Mouse (Mus musculus): Measurements from ENCODE around the gene Rph3a.

Gene Rph3a
- long read RNA-seq, experiment 1, partial matches to known transcripts: 1 of 1 reads
- long read RNA-seq, experiment 1, other reads (novel, unspliced or antisense): 0 of 1 reads
- long read RNA-seq, experiment 2, partial matches to known transcripts: 0 of 1 reads
- long read RNA-seq, experiment 2, other reads (novel, unspliced or antisense): 1 of 1 reads

DNA sequence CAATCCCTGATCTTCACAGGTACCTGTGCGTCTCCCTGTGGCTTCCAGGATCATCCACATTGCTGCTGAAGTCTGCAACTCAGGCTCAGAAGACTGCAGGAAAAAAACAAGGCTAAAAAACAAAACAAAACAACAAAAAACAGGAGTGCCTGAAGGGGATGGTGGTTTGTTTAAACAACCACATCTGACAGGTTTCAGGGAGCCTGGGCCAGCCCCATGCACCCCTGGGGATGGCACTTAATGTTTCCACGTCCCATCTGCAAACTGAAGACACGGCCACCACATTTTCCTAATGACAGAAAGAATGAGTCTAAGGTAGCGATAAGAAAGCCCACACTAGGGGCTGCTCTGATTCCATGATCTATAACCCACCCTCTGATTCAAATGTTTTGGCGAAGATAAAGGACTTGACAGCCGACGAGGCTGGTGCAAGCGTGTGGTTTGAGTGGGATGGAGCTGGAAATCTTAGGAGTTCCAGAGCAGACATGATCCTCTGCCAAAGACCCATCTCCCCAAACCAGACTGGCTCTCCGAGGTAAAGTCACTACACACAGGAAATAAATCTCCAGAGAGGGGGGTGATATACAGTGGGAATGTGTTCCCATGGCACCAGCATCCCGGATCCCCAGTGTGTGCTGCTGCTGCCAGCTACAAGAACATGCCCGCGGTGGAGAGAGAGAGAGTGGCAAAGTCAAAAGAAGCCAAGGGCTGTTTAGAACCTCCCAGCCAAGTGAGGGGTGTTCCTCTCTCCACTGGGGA is at the start of gene Rph3a:
TSS of gene Rph3a (minus strand) at position 282 of the 759 bp plus-strand sequence.
- intact Hi-C loops (cut with DNase I): no loop called here

DNA sequence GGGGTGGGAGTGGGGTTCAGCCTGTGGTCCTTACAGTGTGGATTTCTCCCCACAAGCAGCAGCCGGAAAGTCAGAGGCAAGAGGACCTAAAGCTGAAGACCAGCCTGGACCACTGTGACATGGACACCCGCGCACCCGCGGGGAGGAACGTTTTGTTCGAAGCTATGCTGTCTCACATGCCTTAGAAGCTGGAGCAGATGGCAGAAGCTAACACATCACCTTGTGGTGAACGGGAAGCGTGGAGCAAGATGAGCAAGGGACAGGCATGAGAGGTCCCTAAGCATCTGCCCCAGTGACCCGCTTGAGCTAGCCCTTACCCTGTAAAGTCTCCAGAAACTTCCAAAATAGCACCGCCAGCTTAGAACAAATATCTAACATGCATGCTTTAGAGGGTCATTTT is 48.4 kb upstream of the Rph3a start:
- intact Hi-C loops (cut with DNase I): no loop called here

DNA sequence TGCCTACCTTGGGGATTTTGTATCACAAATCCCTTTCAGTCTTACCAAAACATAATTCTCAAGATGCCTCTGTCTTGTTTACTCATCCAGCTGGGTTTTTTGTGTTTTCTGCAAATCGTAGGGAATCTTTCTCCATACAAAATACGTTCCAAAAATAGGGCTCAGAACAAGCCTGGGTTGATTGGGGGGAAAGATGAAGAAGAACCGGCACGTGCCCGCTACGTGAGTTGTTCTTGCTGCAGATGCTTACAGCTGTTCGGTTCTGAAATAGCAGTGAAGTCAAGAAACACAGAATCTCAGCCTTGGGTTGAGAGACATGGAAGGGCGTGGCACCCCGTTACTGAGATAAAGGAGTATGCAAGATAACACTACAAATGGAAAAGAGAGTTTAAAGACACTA is 44.0 kb upstream of the Rph3a start:
- intact Hi-C loops (cut with DNase I): no loop called here

DNA sequence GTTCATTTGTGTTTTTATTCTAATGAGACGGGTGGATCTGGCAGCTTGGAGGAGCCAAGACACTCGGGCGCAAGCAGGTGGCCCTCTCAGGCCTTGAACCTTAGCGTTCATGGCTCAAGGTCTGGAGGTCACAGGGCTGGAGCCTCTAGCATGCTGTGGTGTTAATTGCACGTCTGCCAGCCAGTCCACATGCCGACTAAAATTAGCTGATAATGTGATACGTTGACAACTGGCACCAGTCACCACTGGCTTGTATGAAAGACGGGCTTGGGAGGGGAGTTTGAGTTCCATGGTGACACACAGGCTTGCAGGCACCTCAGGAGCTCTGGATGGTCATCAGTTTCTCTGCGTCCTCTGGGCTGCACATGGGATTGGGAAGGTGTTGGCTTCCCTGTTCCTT is 31.9 kb upstream of the Rph3a start:
- intact Hi-C loops (cut with DNase I): no loop called here

DNA sequence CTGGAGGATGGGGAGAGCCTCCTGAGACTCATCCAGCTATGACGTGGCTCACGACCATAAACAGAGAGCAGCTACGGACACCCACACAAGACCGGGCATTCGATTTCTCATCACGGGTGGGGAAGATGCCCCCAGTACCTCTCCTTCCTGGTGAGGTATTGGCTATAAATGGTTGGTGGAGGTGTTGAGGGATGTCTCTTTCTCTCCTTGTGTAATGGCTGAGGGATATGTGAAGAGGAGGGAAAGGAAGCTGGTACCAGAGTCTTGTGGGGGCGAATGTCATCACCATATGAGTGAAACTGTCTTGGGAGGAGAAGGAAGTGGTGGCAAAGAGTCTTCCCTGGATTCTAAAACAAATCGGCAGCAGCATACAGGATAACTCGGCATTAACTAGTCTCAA is 29.6 kb upstream of the Rph3a start:
- intact Hi-C loops (cut with DNase I): no loop called here

DNA sequence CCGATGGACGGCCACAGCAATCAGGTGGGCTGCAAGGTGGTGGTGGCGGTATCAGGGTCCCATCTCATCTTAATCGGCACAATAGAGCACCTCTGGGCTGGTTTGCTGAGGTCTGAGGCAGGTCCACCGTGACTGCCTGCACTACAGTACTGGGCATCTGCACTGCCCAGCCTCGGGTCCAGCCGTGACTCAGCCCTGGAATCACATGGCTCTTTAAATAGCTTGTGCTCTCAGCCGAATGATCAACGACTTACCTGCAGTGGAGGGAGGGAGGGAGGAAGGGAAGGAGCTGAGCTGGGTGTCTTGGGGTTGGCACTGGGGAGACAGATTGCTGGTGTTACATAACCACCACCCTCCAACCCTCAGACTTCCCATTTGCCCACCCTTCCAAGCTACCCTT is 20.3 kb upstream of the Rph3a start:
- intact Hi-C loops (cut with DNase I): no loop called here

DNA sequence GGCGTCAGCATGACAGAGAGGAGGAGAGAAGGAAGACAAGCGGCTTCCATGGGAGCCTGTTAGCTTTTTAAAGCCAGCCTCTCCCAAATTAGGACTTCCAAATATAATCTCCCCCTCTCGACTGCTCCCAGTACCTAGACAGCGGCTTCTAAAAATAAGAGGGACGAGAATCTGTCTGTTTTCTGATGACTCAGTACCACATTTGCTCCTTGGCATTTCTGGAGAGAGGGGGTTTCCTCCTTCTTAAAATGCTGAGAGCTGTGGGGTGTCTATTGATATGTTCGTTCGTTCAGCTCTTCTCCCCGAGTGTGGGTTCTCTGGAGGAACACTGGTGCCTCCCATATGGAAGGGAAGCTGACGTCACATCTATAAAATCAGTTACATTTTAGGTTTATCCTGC is 9.6 kb upstream of the Rph3a start:
- intact Hi-C loops (cut with DNase I): no loop called here

DNA sequence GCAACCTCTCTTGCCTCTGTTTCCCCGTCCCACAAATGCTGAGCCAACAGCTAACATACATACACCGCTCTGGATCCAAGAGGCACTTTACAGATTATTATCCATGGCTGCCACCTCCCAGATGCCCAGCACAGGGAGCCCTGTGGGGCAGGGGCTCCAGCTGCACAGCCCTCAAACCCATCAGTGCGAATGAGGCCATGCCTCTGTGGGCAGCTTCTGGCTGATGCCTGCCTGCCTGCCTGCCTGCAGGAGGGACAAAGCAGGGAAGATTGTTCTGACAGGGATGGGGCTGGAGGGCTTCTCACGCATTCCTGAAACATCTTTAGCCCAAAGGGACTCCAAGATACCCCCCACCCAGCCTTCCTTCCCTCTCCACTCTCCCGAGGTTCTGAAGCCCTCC is 7.8 kb upstream of the Rph3a start:
- intact Hi-C loops (cut with DNase I): no loop called here

DNA sequence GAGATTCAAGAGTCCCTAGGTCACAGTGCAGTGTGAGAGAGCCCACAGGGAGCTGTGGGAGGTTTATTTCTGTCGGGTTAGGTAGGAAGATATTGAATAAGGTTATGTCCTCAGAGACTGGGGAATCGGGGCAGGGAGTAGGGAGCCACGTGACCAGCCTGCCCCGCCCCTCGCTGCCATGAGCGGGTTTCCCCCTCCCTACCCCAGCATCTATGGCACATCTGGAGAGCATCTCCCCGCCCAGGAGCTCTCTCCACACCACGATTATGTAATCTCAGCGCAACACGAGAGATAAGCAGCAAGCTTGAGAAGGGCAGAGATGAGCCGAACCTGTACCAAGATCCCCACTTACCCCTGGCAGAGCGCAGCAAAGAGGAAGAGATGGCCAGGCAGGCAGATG is 6.5 kb upstream of the Rph3a start:
- intact Hi-C loops (cut with DNase I): no loop called here

DNA sequence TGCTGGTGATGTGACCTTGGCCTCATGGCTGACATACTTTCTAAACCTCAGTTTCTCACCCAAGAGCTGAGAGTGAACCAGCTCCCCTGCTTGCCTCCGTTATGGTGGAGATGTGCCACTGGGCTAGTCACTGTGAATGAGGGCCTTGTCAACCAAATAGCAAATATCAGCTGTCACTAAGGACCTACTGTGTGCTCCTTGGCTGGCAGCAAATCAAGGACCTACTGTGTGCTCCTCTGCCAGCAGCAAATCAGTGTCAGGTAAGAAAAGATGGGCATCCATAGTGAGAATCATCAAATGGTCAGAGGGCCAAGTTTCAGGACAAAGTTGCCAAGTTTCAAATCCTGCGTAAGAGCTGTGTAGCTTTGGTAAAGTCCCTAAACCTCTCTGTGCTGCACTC is 4.6 kb upstream of the Rph3a start:
- intact Hi-C loops (cut with DNase I): no loop called here

DNA sequence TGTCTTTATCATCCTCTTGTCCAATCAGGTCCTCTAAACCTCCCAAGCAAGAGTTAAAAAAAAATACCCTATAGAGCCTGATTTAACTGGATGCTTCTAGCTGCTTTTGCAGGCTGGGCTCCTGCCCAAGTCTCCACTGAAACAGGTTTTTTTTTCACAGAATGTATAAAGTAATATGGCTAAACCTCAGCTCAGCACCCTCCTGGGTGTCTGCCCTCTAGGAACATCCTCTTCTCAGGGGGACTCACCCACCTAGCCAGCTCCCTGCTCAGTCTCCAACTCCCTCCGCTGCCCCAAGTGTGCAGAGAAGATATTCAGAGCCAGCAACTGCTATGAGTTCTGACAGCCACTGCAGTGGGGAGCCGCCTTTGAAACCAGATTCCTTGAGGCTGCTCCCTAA is 2.1 kb upstream of the Rph3a start:
- intact Hi-C loops (cut with DNase I): no loop called here

DNA sequence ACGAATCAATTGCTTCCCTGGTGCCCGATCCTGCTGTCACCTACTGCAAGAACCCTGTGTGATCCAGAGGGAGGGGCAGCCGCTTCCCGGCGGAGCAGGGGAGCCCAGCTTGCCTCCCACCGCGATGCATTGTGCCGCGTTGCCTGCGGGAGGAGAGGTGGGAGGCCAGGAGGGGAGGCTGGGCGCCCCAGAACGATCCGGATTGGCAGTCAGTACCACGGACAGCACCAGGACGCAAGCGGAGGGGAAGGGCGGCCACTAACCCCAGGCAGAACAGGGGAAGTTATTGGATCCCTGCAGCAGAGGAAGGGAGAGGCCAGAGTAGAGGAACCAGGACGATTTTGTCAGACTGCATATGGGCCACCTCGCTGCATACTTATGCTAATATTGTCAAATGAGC is 486 bp downstream of the Rph3a start:
- intact Hi-C loops (cut with DNase I): no loop called here

DNA sequence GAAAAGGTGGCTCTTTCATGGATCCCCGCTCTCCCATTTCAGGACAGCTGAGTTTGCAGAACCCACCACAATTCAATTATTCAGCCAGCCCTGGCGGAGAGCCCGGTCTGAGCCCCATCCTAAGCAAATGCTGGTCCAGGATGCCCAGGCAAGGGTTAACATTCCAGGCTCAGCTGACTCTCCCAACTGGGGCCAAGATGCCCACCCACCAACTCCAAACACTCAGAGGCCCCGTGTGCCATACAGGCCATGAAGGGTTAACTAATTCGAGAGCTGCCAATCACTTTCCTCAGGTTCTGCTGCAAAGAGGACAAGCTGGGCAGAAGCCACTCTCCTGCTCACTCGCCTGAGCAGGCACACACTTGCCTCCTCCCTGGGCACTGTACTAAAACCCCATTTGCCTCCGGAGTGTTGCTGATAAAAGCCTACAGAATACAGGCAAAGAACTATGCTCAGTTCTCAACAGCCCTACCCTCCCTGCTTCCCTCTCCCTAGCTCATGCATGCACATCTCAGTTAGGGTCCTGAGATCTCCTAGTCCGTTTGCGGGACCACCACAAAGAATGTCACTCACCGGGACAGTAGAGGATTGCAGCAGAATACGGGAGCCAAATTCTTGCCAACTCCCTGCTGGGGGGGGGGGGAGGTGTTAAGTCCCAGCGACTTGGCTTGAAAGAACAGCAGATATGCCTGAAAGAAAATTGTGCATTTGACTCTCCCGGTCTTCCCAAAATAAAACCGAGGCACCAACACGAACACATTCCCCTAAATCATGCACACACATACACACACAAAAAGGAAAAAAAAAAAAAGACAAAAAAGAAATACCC is 1.3 kb downstream of the Rph3a start:
- intact Hi-C loops (cut with DNase I): no loop called here

DNA sequence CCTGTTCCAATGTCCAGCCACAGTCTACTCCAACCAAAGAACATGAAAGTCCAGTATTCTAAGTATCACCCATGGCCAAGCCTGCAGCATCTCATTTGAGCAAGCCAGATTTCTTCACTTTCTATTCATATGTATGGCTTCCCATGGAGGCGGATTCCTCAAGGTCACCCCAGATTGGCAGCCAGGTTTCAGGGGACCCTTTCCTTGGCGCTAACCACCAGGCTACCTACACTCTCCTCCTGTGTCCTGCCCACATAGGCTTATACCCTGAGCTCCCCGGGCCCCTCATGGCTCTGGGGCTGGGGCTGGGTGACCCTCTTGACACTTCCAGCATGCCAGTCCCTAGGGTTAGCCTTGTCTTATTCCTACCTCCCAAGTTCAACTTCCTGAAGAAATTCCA is 2.3 kb downstream of the Rph3a start:
- intact Hi-C loops (cut with DNase I): no loop called here

DNA sequence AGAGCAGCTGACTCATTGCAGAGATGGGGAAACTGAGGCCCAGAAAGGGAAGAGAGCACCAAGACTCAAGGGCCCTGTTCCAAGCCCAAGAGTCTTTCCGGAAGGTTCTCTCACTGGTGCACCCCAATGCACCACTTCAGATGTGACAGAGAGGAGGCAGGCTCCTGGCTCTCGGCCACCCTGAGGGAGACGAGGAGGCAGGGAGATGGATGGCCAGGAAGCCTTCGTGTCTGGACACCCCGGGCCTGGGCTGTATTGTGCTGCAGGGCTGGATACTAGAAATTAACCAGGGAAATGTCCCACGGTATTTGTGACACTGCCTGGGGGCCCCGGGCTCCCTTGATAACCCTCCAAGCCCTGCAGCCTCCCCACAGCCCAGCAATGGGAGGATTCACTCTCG is 2.8 kb downstream of the Rph3a start:
- intact Hi-C loops (cut with DNase I): no loop called here

DNA sequence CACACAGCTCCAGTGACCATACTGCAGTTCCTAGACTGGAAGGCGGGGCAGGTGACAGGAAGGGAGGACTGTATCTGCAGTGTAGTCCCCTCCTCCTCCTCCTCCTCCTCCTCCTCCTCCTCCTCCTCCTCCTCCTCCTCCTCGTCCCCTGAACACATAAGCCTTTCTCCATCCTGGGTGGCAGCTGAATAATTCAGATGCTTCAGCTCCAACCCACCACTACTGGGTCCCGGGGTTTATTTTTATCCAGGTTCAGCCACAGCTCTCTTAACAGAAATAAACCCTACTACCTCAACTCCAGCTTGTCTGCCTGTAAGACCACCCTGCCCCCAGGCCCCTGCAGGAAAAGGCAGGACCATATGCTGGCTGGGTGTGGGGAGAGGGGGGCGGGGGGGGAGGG is 3.7 kb downstream of the Rph3a start:
- intact Hi-C loops (cut with DNase I): no loop called here

DNA sequence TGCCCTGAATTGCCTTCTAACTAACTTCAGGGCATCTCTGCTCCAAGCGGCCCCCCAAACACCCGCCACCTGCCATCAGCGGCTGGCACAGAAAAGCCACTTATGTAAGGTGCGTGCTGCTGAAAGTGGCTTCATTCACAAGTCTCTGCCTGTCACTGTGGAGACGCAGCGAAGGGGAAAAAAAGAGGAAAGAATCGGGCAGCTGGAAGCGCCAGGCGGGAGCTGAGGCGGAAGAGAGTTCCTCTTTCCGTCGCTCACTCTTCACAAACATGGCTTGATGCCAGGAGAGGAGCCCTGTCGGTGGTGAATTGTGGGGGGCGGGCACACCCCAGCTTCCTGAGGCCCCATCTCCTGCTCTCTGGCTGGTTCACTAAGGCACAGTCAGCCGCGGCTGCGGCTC is 6.1 kb downstream of the Rph3a start:
- intact Hi-C loops (cut with DNase I): no loop called here

DNA sequence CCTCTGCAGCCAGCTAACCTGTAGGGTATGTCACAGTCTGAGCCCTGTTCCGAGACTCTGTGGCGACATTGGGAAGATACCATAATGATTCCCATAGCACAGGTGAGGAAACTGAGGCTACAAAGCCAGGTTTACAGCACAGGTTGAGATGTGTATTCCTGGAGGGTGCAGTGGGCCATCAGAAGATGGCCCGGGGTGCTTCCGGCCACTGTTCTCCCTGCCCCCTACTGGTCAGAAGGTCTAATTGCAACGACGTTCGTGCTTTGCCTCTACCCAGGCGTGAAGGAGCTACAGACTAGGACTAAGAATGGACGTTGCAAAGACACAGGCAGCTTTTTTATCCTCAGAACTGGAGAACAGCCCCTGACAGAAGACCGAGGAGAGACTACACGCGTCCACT is 10.3 kb downstream of the Rph3a start:
- intact Hi-C loops (cut with DNase I): no loop called here

DNA sequence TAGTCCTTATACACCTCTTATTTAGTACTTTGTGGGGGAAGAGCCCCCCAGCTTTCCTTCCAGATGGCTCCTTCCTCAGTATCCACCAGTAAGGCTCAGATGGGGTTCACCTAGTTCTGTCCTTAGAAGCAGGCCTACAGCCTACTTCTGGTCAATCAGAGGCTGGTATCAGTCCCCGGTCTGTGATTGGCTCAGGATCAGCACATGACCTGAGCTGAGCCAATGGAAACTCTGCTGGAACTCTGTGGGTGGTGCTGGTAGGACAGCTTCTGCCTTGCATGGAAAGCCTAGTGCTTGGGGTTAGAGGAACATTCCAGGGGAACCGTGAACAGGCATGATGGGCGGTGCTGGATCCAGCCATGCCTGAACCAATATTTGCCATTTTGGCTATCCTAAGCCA is 21.5 kb downstream of the Rph3a start:
- intact Hi-C loops (cut with DNase I): no loop called here

DNA sequence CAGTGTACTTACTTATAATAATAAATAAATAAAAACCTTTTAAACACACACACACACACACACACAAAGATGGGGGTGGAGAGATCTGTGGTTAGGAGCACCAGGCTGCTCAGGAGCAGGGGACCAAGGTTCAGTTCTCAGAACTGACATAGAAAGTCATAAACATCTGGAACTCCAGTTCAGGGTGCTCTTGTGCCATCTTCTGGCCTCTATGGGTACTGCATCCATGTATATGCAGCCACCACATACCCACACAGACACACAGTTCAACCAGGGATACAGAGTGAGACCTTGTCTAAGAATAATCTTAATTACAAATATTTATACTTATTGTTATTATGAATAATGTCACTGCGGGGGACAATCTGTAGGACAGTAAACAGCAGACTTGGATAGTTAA is 26.9 kb downstream of the Rph3a start:
- intact Hi-C loops (cut with DNase I): no loop called here

DNA sequence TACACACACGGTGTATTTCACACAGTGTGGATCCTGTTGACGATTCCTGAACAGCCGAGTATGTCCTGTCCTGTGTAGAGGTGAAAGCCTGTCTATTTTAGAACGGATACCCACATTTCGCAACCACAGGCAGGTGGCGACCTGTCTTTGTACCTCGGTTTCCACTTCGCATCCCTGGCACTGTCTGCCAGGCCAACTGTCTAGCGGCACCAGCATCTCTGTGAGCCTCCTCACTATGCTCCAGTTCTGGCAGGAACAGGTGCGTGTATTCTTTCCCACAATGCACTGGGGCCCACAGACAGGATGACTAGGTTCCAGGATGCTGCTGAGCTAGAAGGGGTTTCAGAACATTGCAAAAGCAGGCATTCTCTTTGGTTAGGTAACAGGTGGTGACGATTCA is 28.7 kb downstream of the Rph3a start:
- intact Hi-C loops (cut with DNase I): no loop called here

DNA sequence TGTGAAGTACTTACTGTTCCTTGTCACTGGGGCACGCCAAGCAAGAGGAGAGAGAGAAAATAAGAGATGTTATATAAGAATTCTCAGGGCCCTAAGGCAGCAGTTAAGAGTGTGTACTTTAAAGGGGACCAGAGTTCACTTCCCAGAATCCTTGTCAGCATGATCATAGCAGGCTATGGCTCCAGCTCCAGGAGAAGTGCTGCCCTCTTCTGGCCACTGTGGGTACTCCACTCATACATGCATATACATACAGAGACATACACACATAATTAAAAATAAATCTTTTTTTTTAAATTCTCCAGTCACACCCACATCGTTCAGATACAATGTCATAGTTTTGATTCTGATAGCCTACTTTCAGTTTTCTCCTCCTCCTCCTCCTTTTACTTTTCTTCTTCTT is 29.8 kb downstream of the Rph3a start:
- intact Hi-C loops (cut with DNase I): no loop called here

DNA sequence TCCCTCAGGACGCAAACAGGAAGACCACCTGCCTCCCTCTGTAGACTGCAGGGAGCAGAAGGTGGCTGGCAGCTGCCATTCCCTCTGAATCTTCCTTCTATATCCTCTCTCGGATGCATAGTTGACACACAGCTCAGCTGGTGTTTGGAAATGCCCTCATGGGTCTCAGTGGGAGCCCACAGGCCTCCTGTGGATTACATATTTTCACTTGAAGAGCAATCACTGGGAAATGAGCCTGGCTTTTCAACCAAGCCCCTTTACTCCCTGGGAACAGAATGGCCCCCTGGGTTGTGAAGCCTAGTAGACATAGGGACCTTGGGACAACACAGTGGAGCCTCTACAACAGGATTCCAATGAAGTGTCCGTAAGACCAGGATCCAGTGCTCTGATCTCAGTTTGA is 33.8 kb downstream of the Rph3a start:
- intact Hi-C loops (cut with DNase I): no loop called here
